Mouse (Mus musculus): ENCODE results near the gene Cdc42ep2. TPM values are rescaled to one million over a fixed set of nuclear protein-coding genes. Genes with fewer than 3 reads are reported as not detected.

Gene Cdc42ep2
- polyA plus RNA-seq, 1 experiment from 2014 or later = 7.9 TPM

- Histone ChIP-seq H3K4me3 (ENCODE audit: low read depth, low read length) (no peak overlapping the region), H3K4me2 (ENCODE audit: low read length) (no peak overlapping the region), H3K27me3 (replicated peaks; ENCODE audit: control insufficient read depth, insufficient read depth, low read length) (no peaks in the 10 kb centered on the region), H3K36me3 (ENCODE audit: control insufficient read depth, insufficient read depth, low read length) (no peaks in the 10 kb centered on the region), H3K4me1 (ENCODE audit: control insufficient read depth, insufficient read depth, low read length) (peaks cover 13% of the 10 kb centered on the region; the same call in 1 of the 2 replicates), H3K9me3 (replicated peaks; ENCODE audit: control insufficient read depth, low read length) (no peaks in the 10 kb centered on the region), H3K27ac (ENCODE audit: low read depth, low read length) (no peak overlapping the region), H3K9ac (ENCODE audit: low read length) (no peak overlapping the region)
- DNase-seq (ENCODE audit: low spot score) = no peak
- ATAC-seq = no peak
- 70% methylated on average over 7 of the region's 7 CpGs for WGBS
Measured at GRCm38 (mm10) chr19:5878362-5878722, 46.3 kb downstream of the Cdc42ep2 start.

DNA sequence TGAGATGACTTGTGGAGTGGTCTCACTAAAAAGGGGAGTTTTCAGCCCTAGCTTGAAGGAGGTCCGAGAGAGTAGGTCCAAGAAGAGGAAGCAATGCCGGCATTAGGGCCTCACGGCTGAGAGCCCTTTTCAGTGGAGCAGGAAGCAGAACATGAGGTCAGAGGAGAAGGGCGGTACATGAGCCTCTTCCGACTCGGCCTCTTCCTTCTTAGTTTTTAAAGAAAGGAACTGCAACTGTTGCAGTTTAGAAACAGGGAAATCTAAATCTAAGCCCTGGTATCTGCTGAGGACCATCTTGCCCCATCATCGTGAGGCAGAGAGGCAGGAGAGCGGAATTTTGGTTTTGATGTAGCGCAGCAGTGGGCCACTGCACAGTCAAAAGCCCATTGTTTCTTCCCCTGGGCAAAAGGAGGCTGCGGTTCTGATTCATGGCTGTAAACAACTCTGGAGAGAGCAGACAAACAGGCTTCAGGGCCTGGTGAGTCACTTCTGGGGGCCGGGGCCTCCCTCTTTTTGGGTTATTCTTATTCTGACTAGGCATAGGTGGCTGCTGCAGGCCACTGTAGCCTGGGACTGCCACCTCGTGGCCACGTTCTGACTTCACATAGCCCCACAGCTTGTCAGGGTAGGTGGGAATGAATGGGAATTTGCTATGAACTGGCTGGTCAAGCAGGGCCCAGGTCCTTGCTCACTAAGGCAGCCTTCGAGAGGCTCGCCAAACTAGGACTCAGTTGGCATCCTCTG lies 46.8 kb downstream of the Cdc42ep2 start, which contains the start of gene Slc25a45:
Gene Slc25a45 (plus strand): TSS at position 191 of the 744 bp plus-strand sequence.
- Histone ChIP-seq H3K4me3 (ENCODE audit: low read depth, low read length) (no peak within 1 kb of the TSS), H3K4me1 (ENCODE audit: control insufficient read depth, insufficient read depth, low read length) (peaks cover 13% of the 10 kb centered on the region; the same call in 1 of the 2 replicates), H3K27ac (ENCODE audit: low read depth, low read length) (no peak within 1 kb of the TSS), H3K27me3 (replicated peaks; ENCODE audit: control insufficient read depth, insufficient read depth, low read length) (no peaks in the 10 kb centered on the region), H3K9me3 (replicated peaks; ENCODE audit: control insufficient read depth, low read length) (no peaks in the 10 kb centered on the region), H3K36me3 (ENCODE audit: control insufficient read depth, insufficient read depth, low read length) (no peaks in the 10 kb centered on the region), H3K9ac (ENCODE audit: low read length) (peak within 1 kb of the TSS; percentile 26; the same call in 1 of the 2 replicates), H3K4me2 (ENCODE audit: low read length) (no peak within 1 kb of the TSS)
- DNase-seq (ENCODE audit: low spot score) = peak; percentile 74
- peak; percentile 44; the same call in 1 of the 2 replicates for ATAC-seq
- WGBS = 48% methylated on average over 15 of the region's 15 CpGs

DNA sequence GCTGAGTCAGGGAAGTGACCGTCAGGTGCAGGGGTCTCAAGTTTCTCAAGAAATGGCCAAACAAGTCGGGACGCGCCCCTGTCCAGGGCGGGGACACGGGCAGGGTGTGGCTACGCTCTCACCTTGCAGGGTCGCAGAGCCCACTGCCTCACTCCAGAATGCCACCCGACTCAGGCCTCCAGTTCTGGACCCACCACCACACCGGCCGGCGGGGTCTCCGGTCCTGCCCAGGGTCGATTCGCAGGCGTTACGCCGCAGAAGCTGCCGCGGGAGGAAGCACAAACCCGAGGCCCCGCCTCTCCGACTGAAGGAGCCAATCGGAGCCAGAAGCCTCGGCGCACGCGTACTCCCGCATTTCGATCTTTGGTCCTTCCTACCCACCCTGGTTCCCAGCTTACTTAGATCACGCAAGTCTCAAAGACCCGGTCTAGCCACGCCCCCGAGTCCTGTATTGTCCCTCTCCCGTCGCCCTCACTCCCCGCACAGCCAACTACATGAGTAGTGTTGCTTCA lies 49.6 kb downstream of the Cdc42ep2 start, which contains the start of gene Frmd8:
Gene Frmd8 (minus strand): TSS at position 306 of the 512 bp plus-strand sequence.
- Histone ChIP-seq H3K36me3 (ENCODE audit: control insufficient read depth, insufficient read depth, low read length) (0 out of 2 replicates have a peak, but pooled peaks cover 4% of the 10 kb centered on the region), H3K27me3 (replicated peaks; ENCODE audit: control insufficient read depth, insufficient read depth, low read length) (no peaks in the 10 kb centered on the region), H3K27ac (ENCODE audit: low read depth, low read length) (peak within 1 kb of the TSS; percentile 49; the same call in 1 of the 2 replicates), H3K4me2 (ENCODE audit: low read length) (peak within 1 kb of the TSS; percentile 90), H3K4me1 (ENCODE audit: control insufficient read depth, insufficient read depth, low read length) (peaks cover 13% of the 10 kb centered on the region; the same call in 1 of the 2 replicates), H3K9me3 (replicated peaks; ENCODE audit: control insufficient read depth, low read length) (no peaks in the 10 kb centered on the region), H3K4me3 (ENCODE audit: low read depth, low read length) (peak within 1 kb of the TSS; percentile 75), H3K9ac (ENCODE audit: low read length) (peak within 1 kb of the TSS; percentile 82)
- peak; percentile 98 for DNase-seq (ENCODE audit: low spot score)
- peak; percentile 95 for ATAC-seq
- WGBS = under 1% methylated on average over 37 of the region's 37 CpGs

DNA sequence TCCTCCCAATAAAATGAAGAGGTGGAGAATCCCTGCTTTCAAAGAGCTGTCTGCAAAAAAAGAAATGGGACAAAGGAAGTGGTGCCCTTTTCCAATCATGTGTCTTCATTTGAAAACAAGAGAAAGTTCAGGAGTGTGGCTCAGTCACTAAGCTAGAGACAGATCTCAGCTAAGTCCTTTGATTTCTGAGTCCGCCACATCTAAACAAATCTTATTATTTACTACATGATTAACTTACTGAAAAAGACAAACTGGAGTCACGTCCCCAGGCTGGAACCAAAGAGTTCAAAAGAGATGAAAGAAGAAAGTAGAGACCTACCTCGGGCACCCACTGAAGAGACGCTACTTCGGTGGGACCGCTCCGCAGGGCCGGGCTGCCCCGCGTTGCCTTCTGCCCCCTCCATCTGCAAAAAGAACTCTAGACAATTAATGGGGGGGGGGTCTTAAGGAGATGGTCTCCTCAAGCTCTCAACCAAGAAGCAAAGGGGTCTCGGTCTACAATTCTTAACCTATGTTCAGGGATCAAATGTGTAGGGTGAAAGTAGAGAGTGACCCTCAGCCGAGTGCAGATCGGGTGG lies 50.1 kb downstream of the Cdc42ep2 start:
- peaks cover 13% of the 10 kb centered on the region; the same call in 1 of the 2 replicates for H3K4me1 ChIP-seq (ENCODE audit: control insufficient read depth, insufficient read depth, low read length)
- DNase-seq (ENCODE audit: low spot score) (no peak), ATAC-seq (0 out of 2 replicates have a peak, but pooled peaks have one; percentile 4)
- no peaks in the 10 kb centered on the region for H3K27me3 ChIP-seq (replicated peaks; ENCODE audit: control insufficient read depth, insufficient read depth, low read length)
- peak overlapping the region; percentile 90 for H3K4me2 ChIP-seq (ENCODE audit: low read length)
- no peak overlapping the region for H3K27ac ChIP-seq (ENCODE audit: low read depth, low read length)
- peaks cover 7% of the 10 kb centered on the region; the same call in 1 of the 2 replicates for H3K36me3 ChIP-seq (ENCODE audit: control insufficient read depth, insufficient read depth, low read length)
- no peaks in the 10 kb centered on the region for H3K9me3 ChIP-seq (replicated peaks; ENCODE audit: control insufficient read depth, low read length)
- H3K9ac ChIP-seq (ENCODE audit: low read length) = peak overlapping the region; percentile 82
- H3K4me3 ChIP-seq (ENCODE audit: low read depth, low read length) = peak overlapping the region; percentile 75
- WGBS = 7% methylated on average over 13 of the region's 13 CpGs

DNA sequence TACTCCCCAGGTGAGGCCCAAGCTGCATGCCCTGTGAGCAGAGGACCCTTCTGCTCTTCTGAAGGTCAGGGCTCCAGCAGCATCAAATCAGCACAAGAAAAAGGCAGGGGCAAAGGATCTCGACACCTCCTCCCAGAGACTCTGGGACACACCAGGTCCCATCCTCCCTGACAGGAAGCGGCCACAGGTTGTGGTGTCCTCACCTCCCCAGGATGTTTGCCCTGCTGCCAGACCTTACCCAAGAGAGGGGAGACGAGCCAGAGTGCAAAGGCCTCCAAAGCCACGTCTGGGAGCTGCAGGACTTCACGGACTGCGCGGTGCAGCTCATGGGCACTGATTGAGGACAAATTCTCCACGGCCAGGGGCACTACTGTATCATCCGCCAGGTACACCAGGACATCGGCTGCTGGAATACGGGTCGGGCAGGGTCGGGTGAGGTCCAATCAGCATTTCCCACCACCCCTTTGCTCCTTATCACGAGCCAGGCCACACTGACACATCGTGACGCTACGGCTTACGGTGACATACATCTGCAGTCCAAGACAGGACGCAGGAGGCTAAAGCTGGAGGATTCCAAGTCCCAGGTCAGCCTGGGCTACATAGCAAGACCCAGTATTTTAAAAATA lies 51.6 kb downstream of the Cdc42ep2 start:
- Histone ChIP-seq H3K4me1 (ENCODE audit: control insufficient read depth, insufficient read depth, low read length) (peaks cover 13% of the 10 kb centered on the region; the same call in 1 of the 2 replicates), H3K4me3 (ENCODE audit: low read depth, low read length) (no peak overlapping the region), H3K36me3 (ENCODE audit: control insufficient read depth, insufficient read depth, low read length) (peaks cover 21% of the 10 kb centered on the region), H3K9me3 (replicated peaks; ENCODE audit: control insufficient read depth, low read length) (no peaks in the 10 kb centered on the region), H3K4me2 (ENCODE audit: low read length) (no peak overlapping the region), H3K27me3 (replicated peaks; ENCODE audit: control insufficient read depth, insufficient read depth, low read length) (no peaks in the 10 kb centered on the region), H3K9ac (ENCODE audit: low read length) (no peak overlapping the region), H3K27ac (ENCODE audit: low read depth, low read length) (no peak overlapping the region)
- WGBS = 87% methylated on average over 19 of the region's 19 CpGs
- DNase-seq (ENCODE audit: low spot score) = no peak
- ATAC-seq = no peak

DNA sequence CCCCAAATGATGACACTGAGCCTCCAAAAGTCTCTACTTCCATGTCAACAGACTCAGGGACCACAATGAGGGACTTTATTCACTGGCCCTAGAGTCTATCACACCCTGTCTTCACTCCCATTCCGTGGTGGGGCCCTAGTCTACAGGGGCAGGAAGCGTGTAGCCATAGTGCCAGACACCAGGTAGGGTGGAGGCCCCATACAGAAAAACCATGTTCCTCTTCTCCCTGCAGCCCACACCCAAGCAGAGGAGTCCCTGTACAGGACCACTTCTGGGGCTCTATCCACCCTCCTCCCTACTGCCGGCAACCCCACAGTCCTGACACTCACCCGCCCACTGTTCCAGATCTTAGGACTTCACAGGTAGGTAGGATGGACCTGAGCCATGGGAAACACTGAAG lies 52.1 kb downstream of the Cdc42ep2 start:
- Histone ChIP-seq H3K9me3 (replicated peaks; ENCODE audit: control insufficient read depth, low read length) (no peaks in the 10 kb centered on the region), H3K4me2 (ENCODE audit: low read length) (no peak overlapping the region), H3K36me3 (ENCODE audit: control insufficient read depth, insufficient read depth, low read length) (peaks cover 26% of the 10 kb centered on the region), H3K4me1 (ENCODE audit: control insufficient read depth, insufficient read depth, low read length) (peaks cover 13% of the 10 kb centered on the region; the same call in 1 of the 2 replicates), H3K27ac (ENCODE audit: low read depth, low read length) (no peak overlapping the region), H3K9ac (ENCODE audit: low read length) (no peak overlapping the region), H3K27me3 (replicated peaks; ENCODE audit: control insufficient read depth, insufficient read depth, low read length) (no peaks in the 10 kb centered on the region), H3K4me3 (ENCODE audit: low read depth, low read length) (no peak overlapping the region)
- no peak for ATAC-seq
- DNase-seq (ENCODE audit: low spot score) = no peak
- WGBS = 91% methylated on average over 4 of the region's 4 CpGs

- DNase-seq (ENCODE audit: low spot score) = no peak
Measured at GRCm38 (mm10) chr19:5871683-5872082, 52.9 kb downstream of the Cdc42ep2 start.

DNA sequence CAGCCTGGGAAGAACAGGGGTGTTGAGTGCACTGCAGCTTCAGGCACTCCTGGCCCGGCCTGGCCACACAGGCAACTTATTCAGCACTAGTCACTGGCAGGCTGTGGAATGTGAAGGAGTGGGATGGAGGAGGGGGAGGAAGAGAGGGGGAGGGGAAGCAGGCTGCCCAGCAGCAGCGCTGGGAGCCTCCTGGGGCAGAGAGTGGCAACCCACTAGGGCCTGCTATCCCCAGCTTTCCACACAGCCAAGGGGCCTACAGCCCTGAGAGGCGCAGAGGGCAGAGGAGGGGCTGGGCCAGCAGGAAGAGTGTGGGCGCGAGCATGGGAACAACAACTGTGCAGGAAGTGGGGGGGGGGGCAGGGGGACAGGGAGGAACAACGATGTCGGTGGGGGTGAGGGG lies 53.3 kb downstream of the Cdc42ep2 start:
- peak overlapping the region; percentile 8; the same call in 1 of the 2 replicates for H3K9ac ChIP-seq (ENCODE audit: low read length)
- no peak overlapping the region for H3K4me2 ChIP-seq (ENCODE audit: low read length)
- peaks cover 30% of the 10 kb centered on the region for H3K36me3 ChIP-seq (ENCODE audit: control insufficient read depth, insufficient read depth, low read length)
- peaks cover 13% of the 10 kb centered on the region; the same call in 1 of the 2 replicates for H3K4me1 ChIP-seq (ENCODE audit: control insufficient read depth, insufficient read depth, low read length)
- peak overlapping the region; percentile 44; the same call in 1 of the 2 replicates for H3K27ac ChIP-seq (ENCODE audit: low read depth, low read length)
- 3% methylated on average over 7 of the region's 7 CpGs for WGBS
- ATAC-seq (no peak), DNase-seq (ENCODE audit: low spot score) (no peak)
- H3K27me3 ChIP-seq (replicated peaks; ENCODE audit: control insufficient read depth, insufficient read depth, low read length) = no peaks in the 10 kb centered on the region
- no peaks in the 10 kb centered on the region for H3K9me3 ChIP-seq (replicated peaks; ENCODE audit: control insufficient read depth, low read length)
- H3K4me3 ChIP-seq (ENCODE audit: low read depth, low read length) = no peak overlapping the region

More at GRCm38 (mm10) chr19:5871683-5872082, 52.9 kb downstream of the Cdc42ep2 start:
- Histone ChIP-seq H3K36me3 (ENCODE audit: control insufficient read depth, insufficient read depth, low read length) (peaks cover 29% of the 10 kb centered on the region), H3K4me1 (ENCODE audit: control insufficient read depth, insufficient read depth, low read length) (peaks cover 13% of the 10 kb centered on the region; the same call in 1 of the 2 replicates), H3K27me3 (replicated peaks; ENCODE audit: control insufficient read depth, insufficient read depth, low read length) (no peaks in the 10 kb centered on the region), H3K9ac (ENCODE audit: low read length) (0 out of 2 replicates have a peak overlapping the region, but pooled peaks have one; percentile 8), H3K9me3 (replicated peaks; ENCODE audit: control insufficient read depth, low read length) (no peaks in the 10 kb centered on the region), H3K4me3 (ENCODE audit: low read depth, low read length) (no peak overlapping the region), H3K4me2 (ENCODE audit: low read length) (no peak overlapping the region), H3K27ac (ENCODE audit: low read depth, low read length) (0 out of 2 replicates have a peak overlapping the region, but pooled peaks have one; percentile 44)
- 64% methylated on average over 6 of the region's 6 CpGs for WGBS
- ATAC-seq = no peak
